Mouse (Mus musculus) heart, embryonic 10.5 days (tissue): ENCODE measurements around the gene Grin2b. TPM values are rescaled to one million over a fixed set of nuclear protein-coding genes. Genes with fewer than 3 reads are reported as not detected.
"Not testable (repeated sequence)": the region's sequence is repeated elsewhere in the genome, so short reads cannot be mapped to it uniquely, and the experiment has no call there.

Experiments used
- DNase-seq: peaks from one replicate; pipeline ENCODE4 v3.0.0-alpha.2; 2017; ENCODE audit warnings: low spot score
- H3K27ac ChIP-seq: fragments of 300-500 bp; sonication (generic); 2 replicates; pipeline ENCODE4 v1.5.1; 2016; ENCODE audit warnings: mild to moderate bottlenecking
- H3K27me3 ChIP-seq: fragments of 300-500 bp; sonication (generic); 2 replicates; pipeline ENCODE4 v1.6.1; 2016; ENCODE audit warnings: mild to moderate bottlenecking; ENCODE audit not compliant: poor library complexity, insufficient read depth, severe bottlenecking
- H3K36me3 ChIP-seq: fragments of 300-500 bp; sonication (generic); 2 replicates; pipeline ENCODE4 v1.6.1; 2016; ENCODE audit warnings: mild to moderate bottlenecking, moderate library complexity
- H3K4me1 ChIP-seq: fragments of 300-500 bp; sonication (generic); 2 replicates; pipeline ENCODE4 v1.6.1; 2016; ENCODE audit warnings: mild to moderate bottlenecking
- H3K4me3 ChIP-seq: fragments of 300-500 bp; sonication (generic); 2 replicates; pipeline ENCODE4 v1.5.1; 2016; ENCODE audit warnings: mild to moderate bottlenecking, moderate library complexity
- H3K9me3 ChIP-seq: fragments of 300-500 bp; sonication (generic); 2 replicates; pipeline ENCODE4 v1.6.1; 2016; ENCODE audit warnings: mild to moderate bottlenecking, moderate library complexity
- WGBS: fragments of 180-500 bp; shearing (Covaris S2); methylation state at CpG from one replicate; pipeline ENCODE4 v1.1.7; 2016; 5-methylcytosine and 5-hydroxymethylcytosine counted together
- polyA plus RNA-seq: library from polyadenylated mRNA; unstranded; fragments of >200 nt; fragmentation: Nextera tagmentation; extraction: Ambion mirVana; gene quantifications from 2 replicates; pipeline ENCODE4 v1.2.1, GENCODE M21; 2016

Grin2b gene
- polyA plus RNA-seq, 1 experiment from 2014 or later, result 0.15 TPM

- DNase-seq, result no peak
- WGBS, result 90% methylated on average over 5 of the region's 5 CpGs
These were observed 446.2 kb downstream of the Grin2b start for GRCm38 (mm10) chr6:135727106-135727505.

GRCm38 (mm10) chr6:135721706-135722105 lies 451.6 kb downstream of the Grin2b start:
- Histone ChIP-seq H3K36me3 (no peaks in the 10 kb centered on the region), H3K27me3 (no peaks in the 10 kb centered on the region), H3K4me3 (no peak overlapping the region), H3K4me1 (no peaks in the 10 kb centered on the region), H3K9me3 (no peaks in the 10 kb centered on the region), H3K27ac (no peak overlapping the region)
- 84% methylated on average over 2 of the region's 2 CpGs for WGBS
- DNase-seq, result no peak

More at GRCm38 (mm10) chr6:135727106-135727505, 446.2 kb downstream of the Grin2b start:
- H3K4me3 ChIP-seq, result no peak overlapping the region
- no peaks in the 10 kb centered on the region for H3K36me3 ChIP-seq
- no peaks in the 10 kb centered on the region for H3K9me3 ChIP-seq
- H3K4me1 ChIP-seq, result no peaks in the 10 kb centered on the region
- no peak overlapping the region for H3K27ac ChIP-seq
- H3K27me3 ChIP-seq, result no peaks in the 10 kb centered on the region

- WGBS, result 55% methylated on average over 4 of the region's 4 CpGs
- no peak overlapping the region for H3K27ac ChIP-seq
These were observed 458.4 kb downstream of the Grin2b start for GRCm38 (mm10) chr6:135714906-135715305.

GRCm38 (mm10) chr6:135714236-135714635 lies 459.1 kb downstream of the Grin2b start:
- 61% methylated on average over 1 of the region's 1 CpGs for WGBS
- no peak for DNase-seq

More at GRCm38 (mm10) chr6:135714906-135715305, 458.4 kb downstream of the Grin2b start:
- no peaks in the 10 kb centered on the region for H3K4me1 ChIP-seq
- no peak for DNase-seq
- no peak overlapping the region for H3K4me3 ChIP-seq
- no peaks in the 10 kb centered on the region for H3K27me3 ChIP-seq
- H3K9me3 ChIP-seq, result no peaks in the 10 kb centered on the region
- no peaks in the 10 kb centered on the region for H3K36me3 ChIP-seq

GRCm38 (mm10) chr6:135713716-135714115 lies 459.6 kb downstream of the Grin2b start:
- H3K9me3 ChIP-seq, result no peaks in the 10 kb centered on the region
- no peaks in the 10 kb centered on the region for H3K27me3 ChIP-seq
- DNase-seq, result no peak
- WGBS, result 66% methylated on average over 8 of the region's 8 CpGs
- no peaks in the 10 kb centered on the region for H3K4me1 ChIP-seq
- H3K36me3 ChIP-seq, result no peaks in the 10 kb centered on the region
- no peak overlapping the region for H3K4me3 ChIP-seq
- no peak overlapping the region for H3K27ac ChIP-seq

More at GRCm38 (mm10) chr6:135714236-135714635, 459.1 kb downstream of the Grin2b start:
- H3K4me3 ChIP-seq, result no peak overlapping the region
- no peaks in the 10 kb centered on the region for H3K27me3 ChIP-seq
- H3K36me3 ChIP-seq, result no peaks in the 10 kb centered on the region
- H3K9me3 ChIP-seq, result no peaks in the 10 kb centered on the region
- no peak overlapping the region for H3K27ac ChIP-seq
- no peaks in the 10 kb centered on the region for H3K4me1 ChIP-seq

- H3K4me1 ChIP-seq, H3K27me3 ChIP-seq, H3K36me3 ChIP-seq, H3K27ac ChIP-seq, H3K9me3 ChIP-seq, H3K4me3 ChIP-seq, DNase-seq: not testable (repeated sequence)
- 72% methylated on average over 6 of the region's 6 CpGs for WGBS
These were observed 466.3 kb downstream of the Grin2b start for GRCm38 (mm10) chr6:135706850-135707522.

GRCm38 (mm10) chr6:135703655-135704054 lies 469.7 kb downstream of the Grin2b start:
- no peak for DNase-seq
- Histone ChIP-seq H3K4me3 (no peak overlapping the region), H3K9me3 (no peaks in the 10 kb centered on the region), H3K27me3 (no peaks in the 10 kb centered on the region), H3K4me1 (0 out of 2 replicates have a peak, but pooled peaks cover 5% of the 10 kb centered on the region), H3K36me3 (no peaks in the 10 kb centered on the region), H3K27ac (no peak overlapping the region)
- 42% methylated on average over 2 of the region's 2 CpGs for WGBS

GRCm38 (mm10) chr6:135701361-135701760 lies 471.9 kb downstream of the Grin2b start:
- Histone ChIP-seq H3K27ac (no peak overlapping the region), H3K4me3 (no peak overlapping the region), H3K27me3 (no peaks in the 10 kb centered on the region), H3K4me1 (0 out of 2 replicates have a peak, but pooled peaks cover 5% of the 10 kb centered on the region), H3K9me3 (no peaks in the 10 kb centered on the region), H3K36me3 (no peaks in the 10 kb centered on the region)
- no peak for DNase-seq
- WGBS, result 79% methylated on average over 3 of the region's 3 CpGs

- no peaks in the 10 kb centered on the region for H3K9me3 ChIP-seq
- no peak overlapping the region for H3K4me3 ChIP-seq
- no peak overlapping the region for H3K27ac ChIP-seq
- 76% methylated on average over 12 of the region's 12 CpGs for WGBS
- H3K27me3 ChIP-seq, result no peaks in the 10 kb centered on the region
- H3K4me1 ChIP-seq, result 0 out of 2 replicates have a peak, but pooled peaks cover 5% of the 10 kb centered on the region
- H3K36me3 ChIP-seq, result no peaks in the 10 kb centered on the region
- no peak for DNase-seq
These were observed 472.5 kb downstream of the Grin2b start for GRCm38 (mm10) chr6:135700717-135701345.

GRCm38 (mm10) chr6:135692533-135692932 lies 480.8 kb downstream of the Grin2b start:
- H3K4me3 ChIP-seq, result no peak overlapping the region
- H3K27me3 ChIP-seq, result no peaks in the 10 kb centered on the region
- H3K4me1 ChIP-seq, result no peaks in the 10 kb centered on the region
- no peaks in the 10 kb centered on the region for H3K9me3 ChIP-seq
- no peak overlapping the region for H3K27ac ChIP-seq
- H3K36me3 ChIP-seq, result no peaks in the 10 kb centered on the region
- WGBS, result 77% methylated on average over 9 of the region's 9 CpGs
- no peak for DNase-seq

GRCm38 (mm10) chr6:135691561-135691960 lies 481.8 kb downstream of the Grin2b start:
- WGBS, result 89% methylated on average over 7 of the region's 7 CpGs
- H3K4me3 ChIP-seq, result no peak overlapping the region
- no peaks in the 10 kb centered on the region for H3K4me1 ChIP-seq
- no peak for DNase-seq
- H3K27ac ChIP-seq, result no peak overlapping the region
- H3K9me3 ChIP-seq, result no peaks in the 10 kb centered on the region
- no peaks in the 10 kb centered on the region for H3K36me3 ChIP-seq
- H3K27me3 ChIP-seq, result no peaks in the 10 kb centered on the region

- H3K4me3 ChIP-seq, result no peak overlapping the region
- H3K4me1 ChIP-seq, result no peaks in the 10 kb centered on the region
- no peaks in the 10 kb centered on the region for H3K36me3 ChIP-seq
- DNase-seq, result no peak
- no peak overlapping the region for H3K27ac ChIP-seq
- no peaks in the 10 kb centered on the region for H3K27me3 ChIP-seq
- H3K9me3 ChIP-seq, result no peaks in the 10 kb centered on the region
- 81% methylated on average over 9 of the region's 9 CpGs for WGBS
These were observed 485.4 kb downstream of the Grin2b start for GRCm38 (mm10) chr6:135687926-135688325.

GRCm38 (mm10) chr6:135684206-135684605 lies 489.1 kb downstream of the Grin2b start:
- WGBS, result 54% methylated on average over 2 of the region's 2 CpGs
- no peaks in the 10 kb centered on the region for H3K27me3 ChIP-seq
- no peak overlapping the region for H3K27ac ChIP-seq
- H3K9me3 ChIP-seq, result no peaks in the 10 kb centered on the region
- no peak overlapping the region for H3K4me3 ChIP-seq
- H3K36me3 ChIP-seq, result no peaks in the 10 kb centered on the region
- H3K4me1 ChIP-seq, result no peaks in the 10 kb centered on the region
- DNase-seq, result no peak
